Mouse (Mus musculus) lung, postnatal 25 days (tissue): ENCODE measurements around the gene Fancd2os.

Source experiments
- DNase-seq: peaks from one replicate; pipeline ENCODE4 v3.0.0; 2022; ENCODE audit warnings: low spot score

Fancd2os gene

GRCm38 (mm10) chr6:113605224-113605545 is 4.7 kb upstream of the Fancd2os start:
- DNase-seq, result no peak

GRCm38 (mm10) chr6:113604432-113605223 is 4.1 kb upstream of the Fancd2os start, which contains the start of gene Brk1:
Brk1 (plus strand) TSS chr6:113604772.
- DNase-seq, result peak; percentile 85

- DNase-seq, result no peak
These were observed 3.5 kb upstream of the Fancd2os start for GRCm38 (mm10) chr6:113603993-113604392.

- DNase-seq, result no peak
These were observed 2.3 kb upstream of the Fancd2os start for GRCm38 (mm10) chr6:113602821-113603220.

GRCm38 (mm10) chr6:113599833-113600232 is 682 bp downstream of the Fancd2os start:
- DNase-seq, result no peak

GRCm38 (mm10) chr6:113597945-113598344 is 2.6 kb downstream of the Fancd2os start:
- no peak for DNase-seq

- no peak for DNase-seq
These were observed 7.9 kb downstream of the Fancd2os start for GRCm38 (mm10) chr6:113592637-113593036.

GRCm38 (mm10) chr6:113586466-113587183 is 13.9 kb downstream of the Fancd2os start:
- peak; percentile 12 for DNase-seq

- no peak for DNase-seq
These were observed 15.4 kb downstream of the Fancd2os start for GRCm38 (mm10) chr6:113585065-113585464.

- no peak for DNase-seq
These were observed 17.5 kb downstream of the Fancd2os start for GRCm38 (mm10) chr6:113583023-113583422.

- DNase-seq, result no peak
These were observed 21.2 kb downstream of the Fancd2os start for GRCm38 (mm10) chr6:113579306-113579705.

GRCm38 (mm10) chr6:113576044-113576443 is 24.5 kb downstream of the Fancd2os start:
- DNase-seq, result no peak

GRCm38 (mm10) chr6:113564557-113564956 is 36.0 kb downstream of the Fancd2os start:
- no peak for DNase-seq

GRCm38 (mm10) chr6:113559736-113560135 is 40.8 kb downstream of the Fancd2os start:
- DNase-seq, result no peak
